Comparison of ENCODE assay signal across 15 mouse cellular contexts in the genomic region with DNA sequence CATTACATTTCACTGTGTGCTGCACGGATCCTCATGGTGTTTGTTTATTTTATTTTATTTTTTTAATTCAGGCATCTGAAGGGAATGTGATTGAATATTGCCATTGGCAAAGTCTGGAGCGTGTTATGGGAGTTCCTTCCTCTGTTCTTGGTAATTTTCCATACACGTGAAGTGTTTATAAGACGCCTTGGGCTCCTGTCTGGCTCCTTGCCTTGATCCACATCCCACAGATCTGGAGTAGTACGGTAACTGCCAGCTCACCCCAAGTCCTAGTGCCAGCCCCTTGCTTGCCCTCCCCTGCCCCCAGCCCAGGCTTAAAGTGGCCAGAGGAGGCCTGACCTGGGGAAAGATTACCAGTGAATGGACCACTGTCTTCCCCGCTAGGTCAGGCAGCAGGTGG. TPM values are rescaled to one million over a fixed set of nuclear protein-coding genes. Genes with fewer than 3 reads are reported as not detected.
"Had no signal": no experiment of that assay in that cellular context is flagged by ENCODE, and none has a peak within 500 bp of the region (broad histone marks: within the 10 kb centered on the region; RNA-seq: fewer than 3 reads in every experiment).

No protein-coding gene starts in this region.

- H3K4me3 ChIP-seq: kidney, embryonic 15.5 days; left cerebral cortex, adult 2 months; liver, embryonic 13.5 days; megakaryocyte, embryonic 14.5 days; midbrain, embryonic 12.5 days had no signal

- H3K36me3 ChIP-seq: kidney, embryonic 15.5 days; liver, embryonic 13.5 days; midbrain, embryonic 12.5 days had no signal

- H3K4me1 ChIP-seq: liver, embryonic 13.5 days had no signal

- H3K9me3 ChIP-seq: kidney, embryonic 15.5 days; liver, embryonic 13.5 days; midbrain, embryonic 12.5 days had no signal

- H3K27ac ChIP-seq: kidney, embryonic 15.5 days; left cerebral cortex, adult 2 months; liver, embryonic 13.5 days; macrophage; midbrain, embryonic 12.5 days had no signal

- DNase-seq: kidney, adult 18-20 months; kidney, postnatal 14 days; liver; liver, embryonic 13.5 days; liver, postnatal 0 days; right cerebral cortex, adult 18-20 months; right cerebral cortex, postnatal 25 days; thymus, adult 2 months; thymus, postnatal 25 days had no signal

RNA-seq across cellular contexts. Expression of a gene that starts 5.1 kb away (rescaled TPM):
- polyA plus RNA-seq: inflammation-experienced regulatory T-cells, adult 6 months; liver, embryonic 13.5 days; macrophage had no signal

RNA-seq across cellular contexts. Expression of a gene that starts 33.2 kb away (rescaled TPM):
- polyA plus RNA-seq: inflammation-experienced regulatory T-cells, adult 6 months; macrophage had no signal
